Mouse (Mus musculus): ENCODE data around the gene Hoxd13.

GRCm38 (mm10) chr2:74708676-74709075 is 40.6 kb downstream of the Hoxd13 start:
- TF ChIP-seq CTCF (IDR thresholded peaks at IDR 0.05; ENCODE audit: low read depth) (no peak), EP300 (IDR thresholded peaks at IDR 0.05; ENCODE audit: low read depth) (no peak)
